Comparison of ENCODE assay signal across 12 mouse cellular contexts in the genomic region with DNA sequence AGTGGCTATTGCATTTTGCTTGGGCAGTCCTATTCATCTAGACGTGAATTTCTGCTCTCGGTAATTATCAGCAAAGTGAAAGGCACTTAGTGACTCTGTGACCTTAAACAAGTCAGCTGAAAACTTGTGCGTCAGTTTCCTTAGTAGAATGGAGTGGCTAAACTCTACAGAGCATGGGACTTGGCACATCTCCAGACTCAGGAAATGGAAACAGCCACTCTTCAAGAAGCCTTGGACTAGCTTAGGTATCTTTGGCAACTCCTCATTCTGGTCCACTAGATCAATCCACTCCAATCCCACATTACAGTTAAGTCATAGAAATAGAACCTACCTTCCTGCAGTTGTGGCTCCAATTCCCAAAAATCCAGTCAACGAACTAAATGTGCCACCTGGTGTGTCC. TPM values are rescaled to one million over a fixed set of nuclear protein-coding genes. Genes with fewer than 3 reads are reported as not detected.
DNase-seq lines count a peak whose midpoint lies in the region; ATAC-seq lines count a peak whose summit lies in the region.
"Had no signal": no experiment of that assay in that cellular context is flagged by ENCODE, and none has a peak within 500 bp of the region (broad histone marks: within the 10 kb centered on the region; RNA-seq: fewer than 3 reads in every experiment).

No protein-coding gene starts in this region.

- no peak overlapping the region for H3K4me3 ChIP-seq in limb, embryonic 15.5 days
- no peak overlapping the region for H3K4me3 ChIP-seq in limb, embryonic 10.5 days
- no peak overlapping the region for H3K4me3 ChIP-seq in heart, embryonic 15.5 days
- H3K4me3 ChIP-seq in stomach, embryonic 16.5 days (replicated peaks; ENCODE audit: low read length): no peak overlapping the region

- no peaks in the 10 kb centered on the region for H3K36me3 ChIP-seq in limb, embryonic 15.5 days
- peaks cover 12% of the 10 kb centered on the region for H3K36me3 ChIP-seq in limb, embryonic 10.5 days
- 0 out of 2 replicates have a peak, but pooled peaks cover 2% of the 10 kb centered on the region for H3K36me3 ChIP-seq in heart, embryonic 15.5 days
- H3K36me3 ChIP-seq in stomach, embryonic 16.5 days (ENCODE audit: control insufficient read depth, insufficient read depth, low read length): no peaks in the 10 kb centered on the region

- 77% methylated on average over 4 of the region's 4 CpGs for WGBS in limb, embryonic 15.5 days
- WGBS in limb, embryonic 10.5 days: 80% methylated on average over 4 of the region's 4 CpGs
- 27% methylated on average over 4 of the region's 4 CpGs for WGBS in heart, embryonic 15.5 days
- 40% methylated on average over 4 of the region's 4 CpGs for WGBS in stomach, embryonic 16.5 days

- DNase-seq in limb, embryonic 10.5 days (ENCODE audit: low spot score): no peak
- DNase-seq in kidney, postnatal 25 days: peak; percentile 76 to 80
- DNase-seq in layer of hippocampus, postnatal 25 days (ENCODE audit: extremely low spot score in 1 of 2, low spot score in 1 of 2): no peak
- no peak for DNase-seq in frontal cortex, postnatal 25 days (ENCODE audit: low spot score in 2 of 2)
- DNase-seq in layer of hippocampus, adult 9-10 months (ENCODE audit: low spot score): no peak
- DNase-seq: forebrain, postnatal 0 days had no signal

- H3K4me2 ChIP-seq in limb, embryonic 15.5 days: no peak overlapping the region
- H3K4me2 ChIP-seq in heart, embryonic 15.5 days: peak overlapping the region; percentile 34
- no peak overlapping the region for H3K4me2 ChIP-seq in stomach, embryonic 16.5 days (ENCODE audit: low read depth, low read length)
- H3K4me2 ChIP-seq: midbrain, embryonic 11.5 days had no signal

- no peaks in the 10 kb centered on the region for H3K9me3 ChIP-seq in limb, embryonic 15.5 days
- no peaks in the 10 kb centered on the region for H3K9me3 ChIP-seq in limb, embryonic 10.5 days (replicated peaks)
- H3K9me3 ChIP-seq in heart, embryonic 15.5 days (replicated peaks): no peaks in the 10 kb centered on the region
- no peaks in the 10 kb centered on the region for H3K9me3 ChIP-seq in stomach, embryonic 16.5 days (replicated peaks; ENCODE audit: control insufficient read depth, low read length)
- H3K9me3 ChIP-seq: G1E had no signal

- peak overlapping the region; percentile 48; the same call in 1 of the 2 replicates for H3K27ac ChIP-seq in limb, embryonic 15.5 days
- H3K27ac ChIP-seq in limb, embryonic 10.5 days: no peak overlapping the region
- H3K27ac ChIP-seq in heart, embryonic 15.5 days: peak overlapping the region; percentile 74
- H3K27ac ChIP-seq in stomach, embryonic 16.5 days (ENCODE audit: low read length): peak overlapping the region; percentile 51; the same call in 1 of the 2 replicates

- no peaks in the 10 kb centered on the region for H3K27me3 ChIP-seq in limb, embryonic 15.5 days
- no peaks in the 10 kb centered on the region for H3K27me3 ChIP-seq in limb, embryonic 10.5 days (ENCODE audit: low read depth, poor library complexity, severe bottlenecking)
- H3K27me3 ChIP-seq in heart, embryonic 15.5 days: no peaks in the 10 kb centered on the region
- no peaks in the 10 kb centered on the region for H3K27me3 ChIP-seq in stomach, embryonic 16.5 days (ENCODE audit: control insufficient read depth, insufficient read depth, low read length)

- no peak overlapping the region for H3K9ac ChIP-seq in limb, embryonic 15.5 days
- peak overlapping the region; percentile 9; the same call in 1 of the 2 replicates for H3K9ac ChIP-seq in heart, embryonic 15.5 days
- no peak overlapping the region for H3K9ac ChIP-seq in stomach, embryonic 16.5 days (ENCODE audit: low read length)
- H3K9ac ChIP-seq: forebrain, postnatal 0 days had no signal

- ATAC-seq in limb, embryonic 15.5 days (ENCODE audit: insufficient number of reproducible peaks, low FRiP score, low TSS enrichment, low read depth): no peak
- ATAC-seq in heart, embryonic 15.5 days (replicated peaks; ENCODE audit: insufficient number of reproducible peaks, insufficient read depth, low FRiP score, low read depth): peak; percentile 66
- ATAC-seq in stomach, embryonic 16.5 days (ENCODE audit: insufficient read depth, low FRiP score): no peak
- ATAC-seq: forebrain, postnatal 0 days had no signal

- peaks cover 6% of the 10 kb centered on the region; the same call in 1 of the 2 replicates for H3K4me1 ChIP-seq in limb, embryonic 15.5 days
- H3K4me1 ChIP-seq in limb, embryonic 10.5 days: no peaks in the 10 kb centered on the region
- peaks cover 50% of the 10 kb centered on the region for H3K4me1 ChIP-seq in heart, embryonic 15.5 days (replicated peaks)
- H3K4me1 ChIP-seq in stomach, embryonic 16.5 days (ENCODE audit: control insufficient read depth, insufficient read depth, low read length): peaks cover 13% of the 10 kb centered on the region

RNA-seq across cellular contexts. Expression of gene 4931406P16Rik, which starts 7.9 kb away (rescaled TPM):
- polyA plus RNA-seq in limb, embryonic 15.5 days (2015; fragmentation: Nextera tagmentation; extraction: Ambion mirVana): 30.3 and 30.5 TPM in 2 replicates
- 22.8 and 27.2 TPM in 2 replicates for polyA plus RNA-seq in limb, embryonic 10.5 days (2016; fragmentation: Nextera tagmentation; extraction: Ambion mirVana)
- 28.2 and 32.5 TPM in 2 replicates for polyA plus RNA-seq in heart, embryonic 15.5 days (2015; fragmentation: Nextera tagmentation; extraction: Ambion mirVana)
- 30.4 and 32.8 TPM in 2 replicates for polyA plus RNA-seq in stomach, embryonic 16.5 days (2015; fragmentation: Nextera tagmentation; extraction: Ambion mirVana)
- total RNA-seq in layer of hippocampus, postnatal 25 days (2021): 10 to 100 TPM; 34.4 to 37.0 TPM

RNA-seq across cellular contexts. Expression of gene Gm6096, which starts 54.6 kb away (rescaled TPM):
- not detected in 2 replicates for polyA plus RNA-seq in limb, embryonic 15.5 days (2015; fragmentation: Nextera tagmentation; extraction: Ambion mirVana)
- 0.38 TPM in 1 of 2 replicates, not detected in the other for polyA plus RNA-seq in limb, embryonic 10.5 days (2016; fragmentation: Nextera tagmentation; extraction: Ambion mirVana)
- 0.31 TPM in 1 of 2 replicates, not detected in the other for polyA plus RNA-seq in heart, embryonic 15.5 days (2015; fragmentation: Nextera tagmentation; extraction: Ambion mirVana)
- polyA plus RNA-seq in stomach, embryonic 16.5 days (2015; fragmentation: Nextera tagmentation; extraction: Ambion mirVana): not detected in 2 replicates
- total RNA-seq in layer of hippocampus, postnatal 25 days (2021): not detected
- total RNA-seq: forebrain, postnatal 0 days; G1E; layer of hippocampus, adult 18-20 months had no signal
- polyA plus RNA-seq: forebrain, postnatal 0 days; G1E; midbrain, embryonic 11.5 days had no signal

Comparison
In these comparisons a context has a peak if more than half of its experiments do, and no peak if none do; other contexts are left out.
1. DNase-seq: peak in kidney, postnatal 25 days (2 of 2); none in limb, embryonic 10.5 days (single experiment), layer of hippocampus, postnatal 25 days (0 of 2), frontal cortex, postnatal 25 days (0 of 2) and layer of hippocampus, adult 9-10 months (single experiment).